Mouse (Mus musculus): ENCODE measurements around the gene Asb15.

GRCm38 (mm10) chr6:24564886-24565285 is 36.9 kb downstream of the Asb15 start:
- TF ChIP-seq CTCF (IDR thresholded peaks at IDR 0.05; ENCODE audit: control insufficient read depth, insufficient read depth, low read length) (no peak), POLR2A (IDR thresholded peaks at IDR 0.05; ENCODE audit: borderline replicate concordance, control insufficient read depth, low read depth, low read length) (no peak)
